Mouse (Mus musculus) midbrain, embryonic 14.5 days (tissue): Measurements from ENCODE around the gene Htra3. TPM values are rescaled to one million over a fixed set of nuclear protein-coding genes. Genes with fewer than 3 reads are reported as not detected.

Source experiments
- ATAC-seq: fragments of 200-750 bp; cut with Nextera tagmentation; 2 replicates; pipeline ENCODE4 v1.8.0; 2017; ENCODE audit warnings: moderate number of reproducible peaks, moderate library complexity; ENCODE audit not compliant: low FRiP score, low TSS enrichment
- DNase-seq: peaks from one replicate; pipeline ENCODE4 v3.0.0-alpha.2; 2015
- H3K27ac ChIP-seq: fragments of 300-500 bp; sonication (generic); replicated peaks from 2 replicates; pipeline ENCODE4 v1.5.1; 2014; ENCODE audit warnings: mild to moderate bottlenecking, low read depth, low read length, moderate library complexity
- H3K27me3 ChIP-seq: fragments of 300-500 bp; sonication (generic); 2 replicates; pipeline ENCODE4 v1.6.1; 2014; ENCODE audit warnings: low read length, control low read depth, mixed read lengths; ENCODE audit not compliant: control insufficient read depth, insufficient read depth
- H3K36me3 ChIP-seq: fragments of 300-500 bp; sonication (generic); 2 replicates; pipeline ENCODE4 v1.6.1; 2014; ENCODE audit warnings: low read length, control low read depth; ENCODE audit not compliant: control insufficient read depth, insufficient read depth
- H3K4me1 ChIP-seq: fragments of 300-500 bp; sonication (generic); 2 replicates; pipeline ENCODE4 v1.6.1; 2014; ENCODE audit warnings: mild to moderate bottlenecking, antibody characterized with exemption, low read length, control low read depth; ENCODE audit not compliant: control insufficient read depth, insufficient read depth
- H3K4me2 ChIP-seq: fragments of 300-500 bp; sonication (generic); 2 replicates; pipeline ENCODE4 v1.6.1; 2014; ENCODE audit warnings: mild to moderate bottlenecking, low read length, moderate library complexity
- H3K4me3 ChIP-seq: fragments of 300-500 bp; sonication (generic); replicated peaks from 2 replicates; pipeline ENCODE4 v1.5.1; 2014; ENCODE audit warnings: low read depth, low read length
- H3K9ac ChIP-seq: fragments of 300-500 bp; sonication (generic); replicated peaks from 2 replicates; pipeline ENCODE4 v1.6.1; 2014; ENCODE audit warnings: mild to moderate bottlenecking, low read length, moderate library complexity
- H3K9me3 ChIP-seq: fragments of 300-500 bp; sonication (generic); 2 replicates; pipeline ENCODE4 v1.6.1; 2016; ENCODE audit warnings: low read length, control low read depth, mixed read lengths; ENCODE audit not compliant: control insufficient read depth
- WGBS: fragments of 180-500 bp; shearing (Covaris S2); extraction: QIAGEN DNeasy Blood & Tissue Kit; methylation state at CpG from one replicate; pipeline ENCODE4 v1.1.7; 2014; 5-methylcytosine and 5-hydroxymethylcytosine counted together
- polyA plus RNA-seq: library from polyadenylated mRNA; unstranded; fragments of >200 nt; fragmentation: Nextera tagmentation; extraction: Ambion mirVana; gene quantifications from 2 replicates; pipeline ENCODE4 v1.2.1, GENCODE M21; 2014

The Htra3 gene
- polyA plus RNA-seq, 1 experiment from 2014 or later, result 11.4 TPM

- Histone ChIP-seq H3K9ac (no peak overlapping the region), H3K4me1 (no peaks in the 10 kb centered on the region), H3K4me3 (no peak overlapping the region), H3K36me3 (no peaks in the 10 kb centered on the region), H3K27ac (no peak overlapping the region), H3K4me2 (no peak overlapping the region), H3K27me3 (no peaks in the 10 kb centered on the region), H3K9me3 (no peaks in the 10 kb centered on the region)
- 50% methylated on average over 1 of the region's 1 CpGs for WGBS
- ATAC-seq (no peak), DNase-seq (no peak)
Observed at GRCm38 (mm10) chr5:35672581-35672980, 7.0 kb downstream of the Htra3 start.

- Histone ChIP-seq H3K27ac (no peak overlapping the region), H3K9me3 (no peaks in the 10 kb centered on the region), H3K36me3 (no peaks in the 10 kb centered on the region), H3K9ac (no peak overlapping the region), H3K4me3 (no peak overlapping the region), H3K4me1 (no peaks in the 10 kb centered on the region), H3K4me2 (no peak overlapping the region), H3K27me3 (no peaks in the 10 kb centered on the region)
- DNase-seq (peak; percentile 36), ATAC-seq (peak; percentile 50; the same call in 1 of the 2 replicates)
- WGBS, result 81% methylated on average over 9 of the region's 9 CpGs
Observed at GRCm38 (mm10) chr5:35671474-35671891, 8.1 kb downstream of the Htra3 start.

GRCm38 (mm10) chr5:35670412-35670801 lies 9.2 kb downstream of the Htra3 start:
- H3K9ac ChIP-seq, result no peak overlapping the region
- no peaks in the 10 kb centered on the region for H3K9me3 ChIP-seq
- ATAC-seq, result no peak
- no peak overlapping the region for H3K4me2 ChIP-seq
- DNase-seq, result peak; percentile 9
- 65% methylated on average over 6 of the region's 6 CpGs for WGBS
- no peak overlapping the region for H3K4me3 ChIP-seq
- no peaks in the 10 kb centered on the region for H3K4me1 ChIP-seq
- no peak overlapping the region for H3K27ac ChIP-seq
- no peaks in the 10 kb centered on the region for H3K36me3 ChIP-seq
- H3K27me3 ChIP-seq, result no peaks in the 10 kb centered on the region

- WGBS, result 35% methylated on average over 11 of the region's 11 CpGs
Observed at GRCm38 (mm10) chr5:35669747-35670411, 9.7 kb downstream of the Htra3 start.

GRCm38 (mm10) chr5:35666152-35666551 lies 13.4 kb downstream of the Htra3 start:
- no peak overlapping the region for H3K4me3 ChIP-seq
- DNase-seq (no peak), ATAC-seq (no peak)
- no peak overlapping the region for H3K9ac ChIP-seq
- WGBS, result 91% methylated on average over 7 of the region's 7 CpGs
- H3K4me2 ChIP-seq, result no peak overlapping the region
- H3K36me3 ChIP-seq, result no peaks in the 10 kb centered on the region
- no peak overlapping the region for H3K27ac ChIP-seq
- no peaks in the 10 kb centered on the region for H3K4me1 ChIP-seq
- H3K27me3 ChIP-seq, result no peaks in the 10 kb centered on the region
- no peaks in the 10 kb centered on the region for H3K9me3 ChIP-seq

More at GRCm38 (mm10) chr5:35669747-35670411, 9.7 kb downstream of the Htra3 start:
- H3K9me3 ChIP-seq, result no peaks in the 10 kb centered on the region
- peak; percentile 27 for DNase-seq
- no peaks in the 10 kb centered on the region for H3K36me3 ChIP-seq
- H3K27ac ChIP-seq, result no peak overlapping the region
- no peak overlapping the region for H3K4me3 ChIP-seq
- H3K9ac ChIP-seq, result no peak overlapping the region
- no peaks in the 10 kb centered on the region for H3K4me1 ChIP-seq
- no peak for ATAC-seq
- no peak overlapping the region for H3K4me2 ChIP-seq
- no peaks in the 10 kb centered on the region for H3K27me3 ChIP-seq

- no peak for ATAC-seq
- no peak overlapping the region for H3K27ac ChIP-seq
- no peak overlapping the region for H3K9ac ChIP-seq
- H3K27me3 ChIP-seq, result no peaks in the 10 kb centered on the region
- no peaks in the 10 kb centered on the region for H3K36me3 ChIP-seq
- DNase-seq, result no peak
- H3K4me3 ChIP-seq, result no peak overlapping the region
- WGBS, result 86% methylated on average over 9 of the region's 9 CpGs
- H3K4me1 ChIP-seq, result no peaks in the 10 kb centered on the region
- H3K4me2 ChIP-seq, result no peak overlapping the region
- H3K9me3 ChIP-seq, result no peaks in the 10 kb centered on the region
Observed at GRCm38 (mm10) chr5:35662021-35662545, 17.5 kb downstream of the Htra3 start.

- ATAC-seq (no peak), DNase-seq (no peak)
- no peaks in the 10 kb centered on the region for H3K9me3 ChIP-seq
- no peaks in the 10 kb centered on the region for H3K4me1 ChIP-seq
- no peak overlapping the region for H3K4me3 ChIP-seq
- no peak overlapping the region for H3K4me2 ChIP-seq
- no peaks in the 10 kb centered on the region for H3K36me3 ChIP-seq
- no peak overlapping the region for H3K27ac ChIP-seq
- 76% methylated on average over 6 of the region's 6 CpGs for WGBS
- H3K27me3 ChIP-seq, result no peaks in the 10 kb centered on the region
- H3K9ac ChIP-seq, result no peak overlapping the region
Observed at GRCm38 (mm10) chr5:35661210-35661609, 18.4 kb downstream of the Htra3 start.

GRCm38 (mm10) chr5:35659503-35659902 lies 20.1 kb downstream of the Htra3 start:
- H3K9ac ChIP-seq, result no peak overlapping the region
- no peaks in the 10 kb centered on the region for H3K9me3 ChIP-seq
- DNase-seq (no peak), ATAC-seq (no peak)
- H3K4me1 ChIP-seq, result no peaks in the 10 kb centered on the region
- H3K27me3 ChIP-seq, result no peaks in the 10 kb centered on the region
- H3K4me3 ChIP-seq, result no peak overlapping the region
- no peaks in the 10 kb centered on the region for H3K36me3 ChIP-seq
- WGBS, result 72% methylated on average over 3 of the region's 3 CpGs
- H3K27ac ChIP-seq, result no peak overlapping the region
- no peak overlapping the region for H3K4me2 ChIP-seq
